8 mouse cellular contexts compared by ENCODE assay signal in the genomic region with DNA sequence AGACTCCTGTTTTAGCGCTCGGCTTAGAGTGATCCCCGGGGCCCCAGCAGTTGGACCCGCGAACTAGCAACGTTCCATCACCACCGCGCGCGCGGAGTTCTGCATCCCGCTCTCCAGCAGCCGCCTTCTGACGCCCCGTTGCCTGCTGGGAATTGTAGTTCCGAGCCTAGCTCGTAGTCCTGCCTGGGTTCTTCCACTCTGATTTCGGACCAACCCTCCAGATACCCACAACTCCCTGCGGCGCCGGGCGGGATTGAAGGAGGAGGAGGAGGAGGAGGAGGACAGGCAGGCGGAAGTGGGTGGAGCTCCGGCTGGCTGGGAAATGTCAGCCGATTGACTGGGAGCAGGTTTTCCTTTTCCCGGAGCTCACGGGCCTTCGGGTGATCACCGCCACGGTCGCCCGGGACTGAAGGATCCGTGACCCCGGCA. TPM values are rescaled to one million over a fixed set of nuclear protein-coding genes. Genes with fewer than 3 reads are reported as not detected.
DNase-seq lines count a peak whose midpoint lies in the region; ATAC-seq and TF ChIP-seq lines count a peak whose summit lies in the region.

Lmbrd2 (plus strand) TSS at position 299 of the 429 bp plus-strand sequence.

- intact Hi-C loops in heart, postnatal 25 days (cut with DNase I), result no loop called here

- H3K9ac ChIP-seq in forebrain, embryonic 15.5 days (replicated peaks), result peak within 1 kb of the TSS; percentile 74

- peaks cover 21% of the 10 kb centered on the region for H3K36me3 ChIP-seq in forebrain, embryonic 15.5 days

- no peaks in the 10 kb centered on the region for H3K27me3 ChIP-seq in forebrain, embryonic 15.5 days

- ATAC-seq in forebrain, embryonic 15.5 days (replicated peaks), result peak; percentile 99
- ATAC-seq in neutrophil, adult 5-6 weeks (ENCODE audit: extremely low read depth, insufficient number of reproducible peaks, low FRiP score, poor library complexity, severe bottlenecking), result peak; percentile 99

- no peak for TF ChIP-seq CTCF in lung, adult 2 months (IDR thresholded peaks at IDR 0.05; ENCODE audit: insufficient read depth, low read length)

- H3K4me3 ChIP-seq in forebrain, embryonic 15.5 days, result peak within 1 kb of the TSS; percentile 62
- peak within 1 kb of the TSS; percentile 97 for H3K4me3 ChIP-seq in lung, adult 2 months (replicated peaks; ENCODE audit: extremely low read depth, low read depth, low read length)

- H3K27ac ChIP-seq in forebrain, embryonic 15.5 days (replicated peaks), result peak within 1 kb of the TSS; percentile 85

- peak; percentile 96 for DNase-seq in ES-CJ7 (ENCODE audit: low read depth, low spot score)
- DNase-seq in cerebellum, adult 11 months, result peak; percentile 95
- peak; percentile 94 for DNase-seq in heart, postnatal 25 days (ENCODE audit: low spot score)
- peak; percentile 98 for DNase-seq in layer of hippocampus, adult 18-20 months (ENCODE audit: low spot score in 2 of 2)
- DNase-seq in lung, adult 2 months, result peak; percentile 95
- peak; percentile 96 to 97 for DNase-seq in thymus, adult 18-20 months

- WGBS in forebrain, embryonic 15.5 days, result under 1% methylated on average over 34 of the region's 34 CpGs
- under 1% methylated on average over 34 of the region's 34 CpGs for WGBS in lung, adult 2 months

- peak within 1 kb of the TSS; percentile 76 for H3K4me2 ChIP-seq in forebrain, embryonic 15.5 days (replicated peaks)

- no peaks in the 10 kb centered on the region for H3K9me3 ChIP-seq in forebrain, embryonic 15.5 days

- TF ChIP-seq POLR2A in lung, adult 2 months (IDR thresholded peaks at IDR 0.05; ENCODE audit: borderline replicate concordance, extremely low read depth, low read depth, low read length), result peak; percentile 65; the same call in 1 of the 2 replicates

- peaks cover 38% of the 10 kb centered on the region for H3K4me1 ChIP-seq in forebrain, embryonic 15.5 days
- peaks cover 8% of the 10 kb centered on the region for H3K4me1 ChIP-seq in lung, adult 2 months (ENCODE audit: control insufficient read depth, insufficient read depth, low read length)

RNA-seq across cellular contexts. Expression of gene Lmbrd2, which starts in this region (rescaled TPM):
- polyA plus RNA-seq in forebrain, embryonic 15.5 days (2015; fragmentation: Nextera tagmentation; extraction: Ambion mirVana), result 4.2 and 4.3 TPM in 2 replicates
- 10 to 100 TPM; 10.8 to 12.7 TPM for total RNA-seq in heart, postnatal 25 days (2021)
- total RNA-seq in layer of hippocampus, adult 18-20 months (2021), result 10 to 100 TPM; 62.3 to 62.5 TPM
- 7.5 and 15.3 TPM in 2 replicates for polyA plus RNA-seq in lung, adult 2 months (2012; rRNA removed)
- total RNA-seq in neutrophil, adult 5-6 weeks (2017), result 4.3 and 5.0 TPM in 2 replicates

Comparison
In these comparisons a context has a peak if more than half of its experiments do, and no peak if none do; other contexts are left out.
1. Peak in every context shown above with its lines: DNase-seq, ATAC-seq, H3K4me3 ChIP-seq and H3K27ac ChIP-seq.
2. RNA of gene Lmbrd2 (total RNA-seq): 62.3 to 62.5 TPM in layer of hippocampus, adult 18-20 months; 10.8 to 12.7 TPM in heart, postnatal 25 days and 4.3 to 5.0 TPM in neutrophil, adult 5-6 weeks; every median in the first group is over 4 times any median in the second.